Mouse (Mus musculus) G1E (cell line): ENCODE measurements around the gene B230217C12Rik.

ENCODE experiments used
- CTCF ChIP-seq: IDR thresholded peaks from 2 replicates; pipeline ENCODE4 v1.5.1; 2012; ENCODE audit warnings: low read depth, low read length, inconsistent platforms, mixed read lengths
- GATA1 ChIP-seq: IDR thresholded peaks from 2 replicates; pipeline ENCODE4 v1.6.1; 2012; ENCODE audit warnings: borderline replicate concordance, low read length, inconsistent platforms, mixed read lengths
- GATA2 ChIP-seq: IDR thresholded peaks from 2 replicates; pipeline ENCODE4 v1.6.1; 2012; ENCODE audit warnings: low read depth, low read length, inconsistent platforms, borderline replicate concordance
- POLR2AphosphoS5 ChIP-seq: IDR thresholded peaks from 2 replicates; pipeline ENCODE4 v1.6.1; 2012; ENCODE audit warnings: low read depth, low read length, inconsistent platforms; ENCODE audit not compliant: insufficient replicate concordance
- TAL1 ChIP-seq: conservative IDR thresholded peaks from 2 replicates; pipeline ENCODE4 v1.6.1; 2012; ENCODE audit warnings: low read depth, low read length, inconsistent platforms, mixed read lengths

- TF ChIP-seq CTCF (no peak), TAL1 (no peak), GATA1 (no peak), GATA2 (no peak), POLR2AphosphoS5 (no peak)
Measured at GRCm38 (mm10) chr11:97799146-97799993, 41.2 kb upstream of the B230217C12Rik start.
